Mouse (Mus musculus) erythroblast, embryonic 14.5 days (primary cell): ENCODE measurements around the gene Rab11a.

ENCODE experiments used
- GATA1 ChIP-seq: IDR thresholded peaks from 2 replicates; pipeline ENCODE4 v1.6.1; 2012; ENCODE audit warnings: low read length, inconsistent platforms, mixed read lengths
- TAL1 ChIP-seq: IDR thresholded peaks from 3 replicates; pipeline ENCODE4 v1.6.1; 2012; ENCODE audit warnings: low read length, inconsistent platforms, mixed read lengths

- TF ChIP-seq TAL1 (no peak), GATA1 (no peak)
Measured at GRCm38 (mm10) chr9:64702937-64703336, 34.6 kb downstream of the Rab11a start.
